ENCODE assay signal across 8 mouse cellular contexts in genomic region chr17:25189091-25189490, GRCm38 (mm10). TPM values are rescaled to one million over a fixed set of nuclear protein-coding genes. Genes with fewer than 3 reads are reported as not detected.
DNase-seq lines count a peak whose midpoint lies in the region; ATAC-seq and TF ChIP-seq lines count a peak whose summit lies in the region.

No protein-coding gene starts in this region.

- no peaks in the 10 kb centered on the region for H3K9me3 ChIP-seq in heart, embryonic 12.5 days (replicated peaks)
- H3K9me3 ChIP-seq in E14TG2a.4 (ENCODE audit: low read length), result no peaks in the 10 kb centered on the region
- H3K9me3 ChIP-seq in forebrain, postnatal 0 days (ENCODE audit: low read length), result no peaks in the 10 kb centered on the region

- H3K4me1 ChIP-seq in heart, embryonic 12.5 days (replicated peaks), result peaks cover 26% of the 10 kb centered on the region
- H3K4me1 ChIP-seq in E14TG2a.4 (replicated peaks; ENCODE audit: low read depth, low read length), result peaks cover 53% of the 10 kb centered on the region
- H3K4me1 ChIP-seq in forebrain, postnatal 0 days (ENCODE audit: insufficient read depth), result peaks cover 7% of the 10 kb centered on the region

- ATAC-seq in heart, embryonic 12.5 days (ENCODE audit: insufficient number of reproducible peaks, low FRiP score), result no peak
- no peak for ATAC-seq in forebrain, postnatal 0 days

- intact Hi-C loops in heart, postnatal 14 days (cut with DNase I), result loop anchor here (5.0 kb wide), 1 partner anchor 83 kb away; the partner anchor contains the start of gene Ube2i

- no peak overlapping the region for H3K27ac ChIP-seq in heart, embryonic 12.5 days (ENCODE audit: poor library complexity, severe bottlenecking)
- peak overlapping the region; percentile 70; the same call in 1 of the 2 replicates for H3K27ac ChIP-seq in forebrain, postnatal 0 days (ENCODE audit: low read depth, low read length)
- H3K27ac ChIP-seq in macrophage, result no peak overlapping the region

- peaks cover 21% of the 10 kb centered on the region for H3K36me3 ChIP-seq in heart, embryonic 12.5 days
- peaks cover 56% of the 10 kb centered on the region for H3K36me3 ChIP-seq in E14TG2a.4 (ENCODE audit: insufficient read depth, low read length)
- H3K36me3 ChIP-seq in forebrain, postnatal 0 days (ENCODE audit: insufficient read depth), result peaks cover 22% of the 10 kb centered on the region
- peaks cover 5% of the 10 kb centered on the region; the same call in 1 of the 2 replicates for H3K36me3 ChIP-seq in macrophage (ENCODE audit: inconsistent target)

- H3K27me3 ChIP-seq in heart, embryonic 12.5 days (replicated peaks), result no peaks in the 10 kb centered on the region
- no peaks in the 10 kb centered on the region for H3K27me3 ChIP-seq in E14TG2a.4 (ENCODE audit: insufficient read depth, low read length)
- H3K27me3 ChIP-seq in forebrain, postnatal 0 days (ENCODE audit: insufficient read depth, low read length), result no peaks in the 10 kb centered on the region

- no peak for TF ChIP-seq CTCF in E14TG2a.4 (conservative IDR thresholded peaks at IDR 0.05; ENCODE audit: low read length)
- no peak for TF ChIP-seq CTCF in forebrain, postnatal 0 days (IDR thresholded peaks at IDR 0.05; ENCODE audit: low read depth)

- no peak for DNase-seq in heart, postnatal 14 days
- no peak for DNase-seq in forebrain, postnatal 0 days
- DNase-seq in layer of hippocampus, postnatal 36 days, result no peak
- no peak for DNase-seq in right cerebral cortex, postnatal 25 days
- no peak for DNase-seq in kidney, adult 11 months

- peak overlapping the region; percentile 95 for H3K9ac ChIP-seq in heart, embryonic 12.5 days
- peak overlapping the region; percentile 84 for H3K9ac ChIP-seq in forebrain, postnatal 0 days

- H3K4me3 ChIP-seq in heart, embryonic 12.5 days, result peak overlapping the region; percentile 98
- peak overlapping the region; percentile 87 for H3K4me3 ChIP-seq in E14TG2a.4 (replicated peaks; ENCODE audit: low read length)
- H3K4me3 ChIP-seq in forebrain, postnatal 0 days (ENCODE audit: low read depth, low read length), result peak overlapping the region; percentile 96
- peak overlapping the region; percentile 52 for H3K4me3 ChIP-seq in macrophage (ENCODE audit: inconsistent target)

- peak overlapping the region; percentile 83 for H3K4me2 ChIP-seq in heart, embryonic 12.5 days
- H3K4me2 ChIP-seq in forebrain, postnatal 0 days (ENCODE audit: low read depth), result peak overlapping the region; percentile 91

- peaks cover 58% of the 10 kb centered on the region for H3K79me2 ChIP-seq in macrophage (ENCODE audit: inconsistent target)

- WGBS in heart, embryonic 12.5 days, result 2% methylated on average over 16 of the region's 16 CpGs
- WGBS in forebrain, postnatal 0 days, result 2% methylated on average over 16 of the region's 16 CpGs
- 13% methylated on average over 11 of the region's 16 CpGs for WGBS in macrophage (ENCODE audit: missing documents)

RNA-seq across cellular contexts. Expression of gene Unkl, which starts 0.9 kb away (rescaled TPM):
- 5.1 and 6.3 TPM in 2 replicates for polyA plus RNA-seq in heart, embryonic 12.5 days (2016; fragmentation: Nextera tagmentation; extraction: Ambion mirVana)
- 10 to 100 TPM; 10.8 to 10.9 TPM for total RNA-seq in heart, postnatal 14 days (2021)
- total RNA-seq in forebrain, postnatal 0 days (2014; rRNA removed), result 21.6 and 22.8 TPM in 2 replicates
- polyA plus RNA-seq in forebrain, postnatal 0 days (2015; fragmentation: Nextera tagmentation; extraction: Ambion mirVana), result 7.6 and 11.6 TPM in 2 replicates
- 10 to 100 TPM in 22 of 26 experiments, 1 to 10 TPM in 4; 4.4 to 46.5 (median 19.0) TPM for total RNA-seq in macrophage (2018; cell fraction: chromatin; rRNA removed)
- total RNA-seq in macrophage (2018; cell fraction: cytosol; rRNA removed), result 1 to 10 TPM in 25 of 26 experiments, under 1 TPM in 1; 0.78 to 4.7 (median 2.3) TPM
- 10 to 100 TPM in 13 of 26 experiments, 1 to 10 TPM in 13; 2.4 to 26.8 (median 10.0) TPM for total RNA-seq in macrophage (2018; cell fraction: nucleus; rRNA removed)
- 2.4 to 4.9 TPM (median 3.0 TPM) in 3 replicates for polyA plus RNA-seq in macrophage (2018)
- total RNA-seq in layer of hippocampus, postnatal 36 days (2021), result 10 to 100 TPM; 39.4 to 44.6 TPM

RNA-seq across cellular contexts. Expression of gene BC003965, which starts 4.7 kb away (rescaled TPM):
- polyA plus RNA-seq in heart, embryonic 12.5 days (2016; fragmentation: Nextera tagmentation; extraction: Ambion mirVana), result 25.1 and 25.9 TPM in 2 replicates
- total RNA-seq in heart, postnatal 14 days (2021), result 10 to 100 TPM; 19.2 to 22.0 TPM
- total RNA-seq in forebrain, postnatal 0 days (2014; rRNA removed), result 23.7 and 24.2 TPM in 2 replicates
- polyA plus RNA-seq in forebrain, postnatal 0 days (2015; fragmentation: Nextera tagmentation; extraction: Ambion mirVana), result 30.8 and 32.8 TPM in 2 replicates
- total RNA-seq in macrophage (2018; cell fraction: chromatin; rRNA removed), result 10 to 100 TPM in 4 of 26 experiments, 1 to 10 TPM in 22; 2.1 to 12.0 (median 6.1) TPM
- total RNA-seq in macrophage (2018; cell fraction: cytosol; rRNA removed), result 1 to 10 TPM; 2.9 to 6.9 (median 5.5) TPM
- total RNA-seq in macrophage (2018; cell fraction: nucleus; rRNA removed), result 10 to 100 TPM in 12 of 26 experiments, 1 to 10 TPM in 14; 4.6 to 19.2 (median 9.2) TPM
- polyA plus RNA-seq in macrophage (2018), result 3.5 to 10.5 TPM (median 6.5 TPM) in 3 replicates
- total RNA-seq in layer of hippocampus, postnatal 36 days (2021), result 10 to 100 TPM; 20.3 to 22.6 TPM

RNA-seq across cellular contexts. Expression of gene Gm38655, which starts 13.8 kb away (rescaled TPM):
- polyA plus RNA-seq in heart, embryonic 12.5 days (2016; fragmentation: Nextera tagmentation; extraction: Ambion mirVana), result not detected in 2 replicates
- not detected for total RNA-seq in heart, postnatal 14 days (2021)
- not detected in 2 replicates for total RNA-seq in forebrain, postnatal 0 days (2014; rRNA removed)
- polyA plus RNA-seq in forebrain, postnatal 0 days (2015; fragmentation: Nextera tagmentation; extraction: Ambion mirVana), result not detected in 2 replicates
- not detected for total RNA-seq in macrophage (2018; cell fraction: chromatin; rRNA removed)
- total RNA-seq in macrophage (2018; cell fraction: cytosol; rRNA removed), result not detected
- total RNA-seq in macrophage (2018; cell fraction: nucleus; rRNA removed), result not detected
- polyA plus RNA-seq in macrophage (2018), result not detected in 3 replicates
- total RNA-seq in layer of hippocampus, postnatal 36 days (2021), result not detected

RNA-seq across cellular contexts. Expression of gene Ccdc154, which starts 26.8 kb away (rescaled TPM):
- not detected in 2 replicates for polyA plus RNA-seq in heart, embryonic 12.5 days (2016; fragmentation: Nextera tagmentation; extraction: Ambion mirVana)
- total RNA-seq in heart, postnatal 14 days (2021), result not detected
- 0.05 TPM in 1 of 2 replicates, not detected in the other for total RNA-seq in forebrain, postnatal 0 days (2014; rRNA removed)
- polyA plus RNA-seq in forebrain, postnatal 0 days (2015; fragmentation: Nextera tagmentation; extraction: Ambion mirVana), result not detected in 2 replicates
- total RNA-seq in macrophage (2018; cell fraction: chromatin; rRNA removed), result 1 to 10 TPM in 25 of 26 experiments, under 1 TPM in 1; 0.88 to 8.2 (median 2.4) TPM
- under 1 TPM in 10 of 26 experiments, not detected in 16; 0.03 to 0.26 (median 0.07) TPM for total RNA-seq in macrophage (2018; cell fraction: cytosol; rRNA removed)
- 1 to 10 TPM in 14 of 26 experiments, under 1 TPM in 11, not detected in 1; 0.44 to 2.8 (median 1.1) TPM for total RNA-seq in macrophage (2018; cell fraction: nucleus; rRNA removed)
- polyA plus RNA-seq in macrophage (2018), result not detected in 3 replicates
- total RNA-seq in layer of hippocampus, postnatal 36 days (2021), result under 1 TPM; 0.15 TPM

RNA-seq across cellular contexts. Expression of gene Gnptg, which starts 50.8 kb away (rescaled TPM):
- 25.0 TPM in 2 replicates for polyA plus RNA-seq in heart, embryonic 12.5 days (2016; fragmentation: Nextera tagmentation; extraction: Ambion mirVana)
- total RNA-seq in heart, postnatal 14 days (2021), result 10 to 100 TPM; 13.1 to 14.3 TPM
- total RNA-seq in forebrain, postnatal 0 days (2014; rRNA removed), result 91.3 and 109 TPM in 2 replicates
- 119 and 121 TPM in 2 replicates for polyA plus RNA-seq in forebrain, postnatal 0 days (2015; fragmentation: Nextera tagmentation; extraction: Ambion mirVana)
- 10 to 100 TPM in 24 of 26 experiments, 1 to 10 TPM in 2; 7.2 to 26.8 (median 14.8) TPM for total RNA-seq in macrophage (2018; cell fraction: chromatin; rRNA removed)
- total RNA-seq in macrophage (2018; cell fraction: cytosol; rRNA removed), result 10 to 100 TPM; 22.2 to 37.5 (median 28.2) TPM
- total RNA-seq in macrophage (2018; cell fraction: nucleus; rRNA removed), result 10 to 100 TPM; 12.2 to 38.7 (median 22.5) TPM
- 31.8 to 33.6 TPM (median 33.3 TPM) in 3 replicates for polyA plus RNA-seq in macrophage (2018)
- total RNA-seq in layer of hippocampus, postnatal 36 days (2021), result 10 to 100 TPM; 67.3 to 72.2 TPM
